Mouse (Mus musculus): Measurements from ENCODE around the gene Gnai1. TPM values are rescaled to one million over a fixed set of nuclear protein-coding genes. Genes with fewer than 3 reads are reported as not detected.
A peak's percentile ranks its signal among the peaks of the same experiment; 100 is the strongest.

Gnai1 gene
- polyA plus RNA-seq (2014; fragmentation: Nextera tagmentation; extraction: Ambion mirVana) = 20.7 and 26.0 TPM in 2 replicates

DNA sequence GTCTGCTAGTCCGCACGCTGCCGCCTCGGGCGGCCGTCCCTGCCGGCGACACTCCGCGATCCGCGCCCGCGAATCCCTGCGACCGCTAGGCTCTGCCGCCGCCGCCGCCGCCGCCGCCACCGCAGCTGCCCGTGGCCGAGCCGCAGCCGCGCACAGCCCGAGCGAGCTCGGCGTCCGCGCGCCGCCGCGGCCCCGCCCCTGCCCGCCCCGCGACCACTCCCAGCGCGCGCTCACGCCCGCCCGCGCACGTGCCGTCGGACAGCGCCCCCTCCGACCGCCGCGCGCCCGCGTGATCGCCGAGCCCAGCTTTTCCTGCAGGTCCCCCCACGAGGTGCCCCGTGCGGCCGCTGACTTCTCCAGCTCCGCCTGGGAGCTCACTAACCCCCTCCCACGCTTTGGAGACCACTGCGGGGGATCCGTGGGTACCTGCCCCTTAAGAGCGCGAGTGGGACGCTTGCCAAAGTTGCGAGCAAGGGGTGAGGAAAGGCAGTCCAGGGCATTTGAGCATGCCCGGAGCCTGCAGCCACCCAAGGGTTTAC, at the start of gene Gnai1:
TSS of gene Gnai1 (minus strand) at position 75 of the 539 bp plus-strand sequence.
- H3K9ac ChIP-seq (replicated peaks; ENCODE audit: low read depth, low read length) = peak within 1 kb of the TSS; percentile 67
- H3K27me3 ChIP-seq (ENCODE audit: control insufficient read depth, insufficient read depth, low read length) = no peaks in the 10 kb centered on the region
- H3K4me1 ChIP-seq (ENCODE audit: control insufficient read depth, insufficient read depth, low read length) = peaks cover 5% of the 10 kb centered on the region; the same call in 1 of the 2 replicates
- no peaks in the 10 kb centered on the region for H3K36me3 ChIP-seq (ENCODE audit: control insufficient read depth, insufficient read depth, low read length)
- ATAC-seq (ENCODE audit: insufficient number of reproducible peaks, insufficient read depth, low FRiP score, low read depth) = peak; percentile 95
- no peaks in the 10 kb centered on the region for H3K9me3 ChIP-seq (ENCODE audit: control insufficient read depth, low read depth, low read length)
- H3K4me3 ChIP-seq (ENCODE audit: low read depth, low read length) = peak within 1 kb of the TSS; percentile 79
- H3K27ac ChIP-seq (ENCODE audit: low read length) = peak within 1 kb of the TSS; percentile 63
- H3K4me2 ChIP-seq (replicated peaks; ENCODE audit: low read depth, low read length) = peak within 1 kb of the TSS; percentile 92
- WGBS = under 1% methylated on average over 68 of the region's 76 CpGs

DNA sequence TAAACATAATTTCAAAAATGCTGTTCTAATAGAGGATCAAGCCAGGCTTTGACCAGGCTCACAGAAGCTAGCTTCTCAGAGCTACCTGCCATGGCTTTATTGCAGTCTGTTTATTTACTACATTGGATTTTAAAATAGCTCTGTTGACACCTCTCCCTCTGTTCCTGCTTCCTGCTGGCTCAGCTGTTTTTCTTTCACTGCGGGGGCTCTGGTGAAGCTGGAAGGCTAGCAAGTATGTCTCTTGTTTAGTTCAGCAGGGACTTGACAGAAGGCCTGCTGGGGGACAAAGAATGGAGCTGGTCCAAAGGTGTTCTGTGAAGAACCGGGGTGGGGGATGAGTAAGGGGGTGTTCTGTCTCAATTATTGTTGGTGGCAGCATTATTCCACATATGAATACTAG, 7.7 kb upstream of the Gnai1 start:
- Histone ChIP-seq H3K4me3 (ENCODE audit: low read depth, low read length) (no peak overlapping the region), H3K9ac (replicated peaks; ENCODE audit: low read depth, low read length) (no peak overlapping the region), H3K4me1 (ENCODE audit: control insufficient read depth, insufficient read depth, low read length) (no peaks in the 10 kb centered on the region), H3K9me3 (ENCODE audit: control insufficient read depth, low read depth, low read length) (no peaks in the 10 kb centered on the region), H3K36me3 (ENCODE audit: control insufficient read depth, insufficient read depth, low read length) (no peaks in the 10 kb centered on the region), H3K4me2 (replicated peaks; ENCODE audit: low read depth, low read length) (no peak overlapping the region), H3K27me3 (ENCODE audit: control insufficient read depth, insufficient read depth, low read length) (no peaks in the 10 kb centered on the region), H3K27ac (ENCODE audit: low read length) (no peak overlapping the region)
- no peak for ATAC-seq (ENCODE audit: insufficient number of reproducible peaks, insufficient read depth, low FRiP score, low read depth)
- WGBS = 5% methylated on average over 2 of the region's 2 CpGs

DNA sequence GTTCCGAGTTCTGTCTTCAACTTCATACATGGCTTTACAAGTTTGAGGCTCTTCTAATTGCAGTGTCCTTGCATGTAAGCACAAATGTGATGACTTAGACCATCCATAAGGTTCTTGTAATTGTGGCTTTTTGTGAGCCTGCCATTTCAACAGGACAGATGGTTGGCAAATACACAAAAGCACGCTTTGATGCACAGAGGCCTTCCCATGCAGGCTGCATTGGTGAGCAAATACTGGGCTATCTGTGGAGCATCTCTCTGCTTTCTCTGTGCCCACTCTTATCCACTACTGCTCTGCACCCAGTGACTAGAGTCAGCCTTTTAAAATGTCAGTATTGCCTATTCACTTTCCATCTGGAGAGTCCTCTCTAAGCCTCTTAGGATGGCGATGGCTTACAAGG, 5.3 kb upstream of the Gnai1 start:
- Histone ChIP-seq H3K9ac (replicated peaks; ENCODE audit: low read depth, low read length) (no peak overlapping the region), H3K36me3 (ENCODE audit: control insufficient read depth, insufficient read depth, low read length) (no peaks in the 10 kb centered on the region), H3K4me1 (ENCODE audit: control insufficient read depth, insufficient read depth, low read length) (no peaks in the 10 kb centered on the region), H3K9me3 (ENCODE audit: control insufficient read depth, low read depth, low read length) (no peaks in the 10 kb centered on the region), H3K27me3 (ENCODE audit: control insufficient read depth, insufficient read depth, low read length) (no peaks in the 10 kb centered on the region), H3K27ac (ENCODE audit: low read length) (no peak overlapping the region), H3K4me2 (replicated peaks; ENCODE audit: low read depth, low read length) (no peak overlapping the region), H3K4me3 (ENCODE audit: low read depth, low read length) (no peak overlapping the region)
- 91% methylated on average over 3 of the region's 3 CpGs for WGBS
- no peak for ATAC-seq (ENCODE audit: insufficient number of reproducible peaks, insufficient read depth, low FRiP score, low read depth)

DNA sequence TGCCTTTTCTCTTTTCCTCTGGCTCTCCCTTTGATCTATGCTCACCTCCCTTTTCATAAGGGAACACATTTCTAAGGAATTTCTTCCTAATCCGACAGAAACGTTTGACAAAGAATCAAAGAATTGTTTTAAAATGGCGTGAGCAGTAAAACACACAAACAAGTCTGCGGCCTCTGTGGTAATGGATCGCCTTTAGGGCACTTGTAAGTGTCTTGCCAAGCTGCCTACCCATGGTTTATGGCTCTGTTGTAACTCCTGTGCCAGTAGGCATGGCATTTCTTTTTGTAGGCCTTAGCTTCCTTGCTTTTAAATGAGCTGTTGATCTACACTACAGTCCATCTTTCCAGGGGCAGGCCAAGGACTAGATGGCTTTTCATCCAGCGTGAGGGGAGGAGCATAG, 801 bp upstream of the Gnai1 start:
- no peaks in the 10 kb centered on the region for H3K36me3 ChIP-seq (ENCODE audit: control insufficient read depth, insufficient read depth, low read length)
- 31% methylated on average over 6 of the region's 6 CpGs for WGBS
- no peaks in the 10 kb centered on the region for H3K9me3 ChIP-seq (ENCODE audit: control insufficient read depth, low read depth, low read length)
- H3K4me2 ChIP-seq (replicated peaks; ENCODE audit: low read depth, low read length) = peak overlapping the region; percentile 92
- H3K9ac ChIP-seq (replicated peaks; ENCODE audit: low read depth, low read length) = peak overlapping the region; percentile 67; the same call in 1 of the 2 replicates
- peaks cover 5% of the 10 kb centered on the region; the same call in 1 of the 2 replicates for H3K4me1 ChIP-seq (ENCODE audit: control insufficient read depth, insufficient read depth, low read length)
- no peaks in the 10 kb centered on the region for H3K27me3 ChIP-seq (ENCODE audit: control insufficient read depth, insufficient read depth, low read length)
- peak overlapping the region; percentile 79 for H3K4me3 ChIP-seq (ENCODE audit: low read depth, low read length)
- no peak overlapping the region for H3K27ac ChIP-seq (ENCODE audit: low read length)
- ATAC-seq (ENCODE audit: insufficient number of reproducible peaks, insufficient read depth, low FRiP score, low read depth) = no peak

DNA sequence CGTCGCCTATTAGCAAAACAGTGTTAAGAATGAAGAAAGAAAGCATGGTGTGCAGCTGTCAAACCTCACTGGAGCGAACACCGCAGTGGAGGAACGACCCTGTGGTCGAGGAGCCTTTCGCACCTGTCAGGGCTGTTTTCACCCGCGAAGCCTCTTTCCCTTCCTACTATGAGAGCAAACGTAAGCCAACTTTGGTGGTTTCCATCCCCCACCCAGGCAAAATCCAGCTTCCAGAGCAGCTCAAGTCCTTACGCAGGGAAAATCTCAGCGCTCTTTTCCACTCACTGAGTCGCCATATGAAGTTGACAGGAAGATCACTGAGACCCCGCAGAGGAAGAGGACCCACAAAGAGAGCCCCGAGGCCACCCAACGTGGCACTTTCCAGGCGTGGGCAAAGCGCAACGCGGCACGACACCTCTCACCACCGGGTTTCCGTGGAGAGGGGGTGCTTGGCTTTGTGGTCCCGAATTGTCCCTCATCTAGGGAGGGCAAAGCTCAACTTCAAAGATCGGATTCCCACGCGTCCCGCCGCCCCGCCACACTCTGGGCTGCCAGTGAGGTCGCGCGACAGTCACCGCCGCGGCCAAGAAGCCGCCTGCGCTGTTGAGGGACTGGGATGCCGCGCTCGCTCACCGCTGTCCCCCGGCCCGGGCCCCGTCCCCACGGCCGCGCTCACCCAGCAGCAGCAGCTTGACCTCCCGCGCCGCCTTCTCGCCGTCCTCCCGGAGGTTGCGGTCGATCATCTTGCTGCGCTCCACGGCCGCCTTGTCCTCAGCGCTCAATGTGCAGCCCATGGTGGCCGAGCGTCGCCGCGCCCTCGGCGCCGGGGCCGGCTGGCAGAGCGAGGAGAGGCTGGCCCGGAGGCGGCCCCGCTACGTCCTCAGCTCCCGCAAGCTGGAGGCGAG, 527 bp downstream of the Gnai1 start:
- Histone ChIP-seq H3K36me3 (ENCODE audit: control insufficient read depth, insufficient read depth, low read length) (no peaks in the 10 kb centered on the region), H3K4me2 (replicated peaks; ENCODE audit: low read depth, low read length) (peak overlapping the region; percentile 92), H3K27ac (ENCODE audit: low read length) (peak overlapping the region; percentile 63), H3K27me3 (ENCODE audit: control insufficient read depth, insufficient read depth, low read length) (no peaks in the 10 kb centered on the region), H3K4me1 (ENCODE audit: control insufficient read depth, insufficient read depth, low read length) (peaks cover 5% of the 10 kb centered on the region; the same call in 1 of the 2 replicates), H3K9me3 (ENCODE audit: control insufficient read depth, low read depth, low read length) (no peaks in the 10 kb centered on the region), H3K9ac (replicated peaks; ENCODE audit: low read depth, low read length) (peak overlapping the region; percentile 67), H3K4me3 (ENCODE audit: low read depth, low read length) (peak overlapping the region; percentile 79)
- ATAC-seq (ENCODE audit: insufficient number of reproducible peaks, insufficient read depth, low FRiP score, low read depth) = peak; percentile 84
- WGBS = under 1% methylated on average over 66 of the region's 76 CpGs

DNA sequence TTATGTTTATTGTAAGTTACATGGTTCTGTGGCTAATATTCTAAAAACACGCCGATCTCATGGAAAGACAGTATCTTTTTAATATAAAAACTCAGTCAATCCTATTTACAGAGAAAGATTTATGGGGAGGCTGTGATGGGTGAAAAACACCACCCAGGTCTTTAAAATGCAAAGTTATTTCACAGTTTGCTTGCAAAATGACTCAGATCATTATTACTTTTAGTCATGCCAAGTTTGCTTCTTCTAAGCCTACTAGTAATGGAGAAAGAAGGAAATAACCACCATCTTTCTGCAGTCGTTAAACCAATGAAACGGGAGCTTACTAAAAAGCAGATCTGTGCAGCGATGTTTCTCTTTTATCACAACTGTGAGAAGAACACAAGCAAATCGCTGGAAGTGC, 1.4 kb downstream of the Gnai1 start:
- H3K27me3 ChIP-seq (ENCODE audit: control insufficient read depth, insufficient read depth, low read length) = no peaks in the 10 kb centered on the region
- peak overlapping the region; percentile 92 for H3K4me2 ChIP-seq (replicated peaks; ENCODE audit: low read depth, low read length)
- no peaks in the 10 kb centered on the region for H3K36me3 ChIP-seq (ENCODE audit: control insufficient read depth, insufficient read depth, low read length)
- ATAC-seq (ENCODE audit: insufficient number of reproducible peaks, insufficient read depth, low FRiP score, low read depth) = no peak
- H3K4me1 ChIP-seq (ENCODE audit: control insufficient read depth, insufficient read depth, low read length) = peaks cover 5% of the 10 kb centered on the region; the same call in 1 of the 2 replicates
- WGBS = 31% methylated on average over 6 of the region's 6 CpGs
- peak overlapping the region; percentile 79 for H3K4me3 ChIP-seq (ENCODE audit: low read depth, low read length)
- H3K27ac ChIP-seq (ENCODE audit: low read length) = no peak overlapping the region
- H3K9me3 ChIP-seq (ENCODE audit: control insufficient read depth, low read depth, low read length) = no peaks in the 10 kb centered on the region
- H3K9ac ChIP-seq (replicated peaks; ENCODE audit: low read depth, low read length) = no peak overlapping the region

DNA sequence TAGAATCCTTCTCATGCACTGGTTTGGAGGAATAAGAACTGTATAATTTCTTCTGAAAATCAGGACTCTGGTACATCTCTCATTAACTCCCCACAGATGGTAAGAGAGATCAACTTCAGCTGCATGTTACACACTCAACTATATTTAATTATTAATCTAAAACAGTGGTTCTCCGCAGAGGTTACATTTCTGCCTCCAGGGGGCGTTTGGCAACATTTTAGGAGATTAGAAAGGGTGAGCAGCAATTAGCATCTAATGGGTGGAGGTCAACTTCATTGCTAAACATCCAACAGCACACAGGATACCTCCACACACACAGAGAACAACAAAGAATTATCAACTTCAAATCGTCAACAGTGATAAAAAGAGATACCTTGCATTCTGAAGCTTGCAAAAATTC, 2.0 kb downstream of the Gnai1 start:
- H3K4me1 ChIP-seq (ENCODE audit: control insufficient read depth, insufficient read depth, low read length) = peaks cover 5% of the 10 kb centered on the region; the same call in 1 of the 2 replicates
- no peak overlapping the region for H3K9ac ChIP-seq (replicated peaks; ENCODE audit: low read depth, low read length)
- 20% methylated on average over 3 of the region's 3 CpGs for WGBS
- H3K27ac ChIP-seq (ENCODE audit: low read length) = no peak overlapping the region
- no peak for ATAC-seq (ENCODE audit: insufficient number of reproducible peaks, insufficient read depth, low FRiP score, low read depth)
- peak overlapping the region; percentile 79; the same call in 1 of the 2 replicates for H3K4me3 ChIP-seq (ENCODE audit: low read depth, low read length)
- H3K27me3 ChIP-seq (ENCODE audit: control insufficient read depth, insufficient read depth, low read length) = no peaks in the 10 kb centered on the region
- no peaks in the 10 kb centered on the region for H3K9me3 ChIP-seq (ENCODE audit: control insufficient read depth, low read depth, low read length)
- no peaks in the 10 kb centered on the region for H3K36me3 ChIP-seq (ENCODE audit: control insufficient read depth, insufficient read depth, low read length)
- H3K4me2 ChIP-seq (replicated peaks; ENCODE audit: low read depth, low read length) = peak overlapping the region; percentile 92; the same call in 1 of the 2 replicates

GRCm38 (mm10) chr5:18347297-18347696, 12.9 kb downstream of the Gnai1 start:
- no peak overlapping the region for H3K4me3 ChIP-seq (ENCODE audit: low read depth, low read length)
- peaks cover 4% of the 10 kb centered on the region; the same call in 1 of the 2 replicates for H3K9me3 ChIP-seq (ENCODE audit: control insufficient read depth, low read depth, low read length)
- no peaks in the 10 kb centered on the region for H3K36me3 ChIP-seq (ENCODE audit: control insufficient read depth, insufficient read depth, low read length)
- no peaks in the 10 kb centered on the region for H3K27me3 ChIP-seq (ENCODE audit: control insufficient read depth, insufficient read depth, low read length)
- no peak overlapping the region for H3K9ac ChIP-seq (replicated peaks; ENCODE audit: low read depth, low read length)
- no peak for ATAC-seq (ENCODE audit: insufficient number of reproducible peaks, insufficient read depth, low FRiP score, low read depth)
- H3K4me2 ChIP-seq (replicated peaks; ENCODE audit: low read depth, low read length) = no peak overlapping the region
- WGBS = 93% methylated on average over 3 of the region's 3 CpGs
- H3K27ac ChIP-seq (ENCODE audit: low read length) = no peak overlapping the region
- H3K4me1 ChIP-seq (ENCODE audit: control insufficient read depth, insufficient read depth, low read length) = no peaks in the 10 kb centered on the region
